Mouse (Mus musculus): ENCODE results near the gene Spin2f. TPM values are rescaled to one million over a fixed set of nuclear protein-coding genes. Genes with fewer than 3 reads are reported as not detected.
"Not testable (repeated sequence)": the region's sequence is repeated elsewhere in the genome, so short reads cannot be mapped to it uniquely, and the experiment has no call there.

Spin2f gene
- total RNA-seq (2021), result not detected
- long read RNA-seq, experiment 1, result 0 reads
- long read RNA-seq, experiment 2, result 0 reads

DNA sequence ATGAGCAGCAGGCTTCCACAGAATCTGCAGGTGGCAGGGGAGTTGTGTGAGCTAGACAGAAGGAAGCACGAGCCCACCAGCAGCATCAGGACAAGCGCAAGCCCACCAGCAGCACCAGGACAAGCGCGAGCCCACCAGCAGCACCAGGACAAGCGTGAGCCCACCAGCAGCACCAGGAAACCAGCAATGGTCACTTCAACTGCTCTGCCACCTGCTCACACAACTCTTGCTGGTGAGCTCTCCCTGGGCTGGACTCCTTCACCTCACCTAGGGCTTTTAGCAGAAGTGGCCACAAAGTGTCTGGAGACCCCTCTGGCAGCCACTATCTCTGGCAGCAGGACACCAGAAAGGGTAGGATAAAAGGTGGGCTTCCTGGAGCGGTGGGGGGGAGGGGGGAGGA, at the start of gene Spin2f:
TSS of gene Spin2f (plus strand) at position 301 of the 400 bp plus-strand sequence.
- not testable (repeated sequence) for DNase-seq (ENCODE audit: low spot score in 2 of 2)

DNA sequence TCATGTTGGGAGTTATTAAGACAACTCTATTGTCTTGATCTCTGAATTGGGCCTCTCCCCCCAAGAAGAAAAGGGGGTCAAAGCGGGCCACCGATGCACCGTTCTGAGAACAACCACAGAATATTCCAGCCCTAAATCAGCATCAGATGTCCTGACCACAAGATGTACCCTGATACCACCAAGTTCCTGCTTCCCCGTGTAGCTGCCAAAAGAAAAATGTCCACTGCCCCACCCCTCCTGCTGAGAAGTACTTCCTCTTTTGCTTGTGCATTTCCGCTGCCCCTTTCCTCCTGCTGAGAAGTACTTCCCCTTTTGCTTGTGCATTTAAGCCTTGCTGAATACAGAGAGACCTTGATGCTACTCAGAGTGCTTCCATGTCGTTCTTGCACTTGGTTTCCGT, 41.6 kb upstream of the Spin2f start:
- DNase-seq (ENCODE audit: low spot score in 2 of 2), result not testable (repeated sequence)

DNA sequence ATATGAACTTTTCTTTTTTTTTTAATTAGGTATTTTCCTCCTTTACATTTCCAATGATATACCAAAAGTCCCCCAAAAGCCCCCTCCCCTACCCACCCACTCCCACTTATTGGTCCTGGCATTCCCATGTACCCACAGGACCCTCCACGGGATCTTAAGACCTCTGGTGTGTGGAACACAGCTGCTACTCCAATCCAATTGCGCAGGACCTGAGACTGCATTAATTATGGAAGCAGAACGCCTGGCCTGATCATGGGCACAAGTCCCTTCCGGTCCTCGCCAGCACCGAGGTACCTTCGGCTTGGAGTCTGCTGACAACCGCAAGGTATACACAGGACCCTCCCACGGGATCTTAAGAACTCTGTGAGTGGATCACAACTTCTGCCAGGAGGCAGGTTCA, 30.2 kb upstream of the Spin2f start:
- not testable (repeated sequence) for DNase-seq (ENCODE audit: low spot score in 2 of 2)

DNA sequence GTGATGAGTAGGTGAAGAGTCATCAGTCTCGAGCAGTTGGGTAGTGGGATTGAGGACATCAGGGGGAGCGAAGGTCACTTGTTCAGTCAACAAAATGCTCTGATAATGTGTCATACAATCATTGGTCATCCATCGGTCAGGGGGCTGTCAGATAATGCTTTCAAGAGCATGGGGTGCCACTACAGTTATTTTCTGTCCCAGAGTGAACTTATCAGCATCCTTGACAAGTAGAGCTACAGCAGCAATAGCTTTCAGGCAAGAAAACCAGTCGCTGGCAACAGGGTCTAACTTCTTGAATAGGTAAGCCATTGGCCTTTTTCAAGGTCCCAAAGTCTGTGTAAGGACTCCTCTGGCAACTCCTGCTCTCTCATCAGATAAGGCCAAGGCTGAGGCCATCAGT, 18.6 kb upstream of the Spin2f start:
- not testable (repeated sequence) for DNase-seq (ENCODE audit: low spot score in 2 of 2)

DNA sequence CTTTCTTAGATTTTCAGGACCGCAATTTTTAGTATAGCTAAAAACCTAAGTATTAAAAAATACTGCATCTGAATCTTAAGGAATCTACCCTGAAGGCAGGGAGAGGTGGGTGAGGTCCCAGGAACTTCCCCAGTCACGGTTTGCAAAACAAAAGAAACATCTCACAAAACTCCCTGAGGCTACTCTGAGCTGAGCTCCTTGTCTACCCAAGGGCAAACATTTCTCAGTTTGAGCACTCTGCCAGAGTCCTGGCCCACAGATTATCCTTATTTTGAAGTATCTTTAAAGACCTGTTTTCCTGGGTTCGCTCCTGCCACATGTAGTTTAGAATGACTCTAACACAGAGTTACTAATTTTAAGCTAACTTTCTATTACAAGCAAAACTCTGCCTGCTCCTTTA, 11.9 kb upstream of the Spin2f start:
- DNase-seq (ENCODE audit: low spot score in 2 of 2), result not testable (repeated sequence)

Other genes with a start within 250 kb of the Spin2f start
- gene Btbd35f29, start 136.2 kb upstream of the Spin2f start, total RNA-seq (2021), result not detected
- gene Btbd35f26, start 82.6 kb downstream of the Spin2f start, total RNA-seq (2021), result not detected
- gene Btbd35f19, start 130.0 kb downstream of the Spin2f start, total RNA-seq (2021), result not detected

All from layer of hippocampus, postnatal 14 days (tissue).